Mouse (Mus musculus): ENCODE measurements at regions not wholly inside any gene's neighbourhood (a gene's known extent, or its start where the extent isn't known, plus 50 kb on each side); places are given as distances from the start of the nearest gene placed in this dataset.

DNA sequence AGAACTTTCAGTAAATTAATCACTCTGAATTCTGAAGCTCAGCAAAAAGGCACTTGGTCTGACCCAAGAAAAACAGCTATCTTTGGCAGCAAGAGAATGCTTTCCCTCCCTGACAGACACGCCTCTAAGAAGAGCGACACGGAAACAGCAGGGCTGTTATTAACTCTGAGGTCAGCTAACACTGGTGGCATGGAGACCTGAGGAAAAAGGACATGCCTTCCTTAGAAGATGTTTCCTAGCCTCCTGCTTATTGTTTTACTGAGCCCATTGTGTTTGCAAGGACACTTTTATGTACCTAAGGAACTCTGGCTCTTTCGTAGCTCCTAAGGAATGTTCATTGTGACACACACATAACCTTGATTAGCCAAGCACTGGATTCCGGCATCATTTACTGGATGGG, 371.3 kb upstream of the Adamts9 start:
- H3K27me3 ChIP-seq (ENCODE audit: control insufficient read depth, insufficient read depth, low read length) = no peaks in the 10 kb centered on the region
- DNase-seq (ENCODE audit: low spot score) = peak; percentile 5
- no peak for ATAC-seq (replicated peaks; ENCODE audit: insufficient number of reproducible peaks, low FRiP score, low TSS enrichment, low read depth)
- no peak overlapping the region for H3K4me3 ChIP-seq (ENCODE audit: low read depth, low read length)
- no peaks in the 10 kb centered on the region for H3K36me3 ChIP-seq (replicated peaks; ENCODE audit: control insufficient read depth, insufficient read depth, low read depth, low read length)
- H3K4me2 ChIP-seq (ENCODE audit: low read depth, low read length) = no peak overlapping the region
- H3K4me1 ChIP-seq (ENCODE audit: control insufficient read depth, insufficient read depth, low read length) = no peaks in the 10 kb centered on the region
- H3K9ac ChIP-seq (replicated peaks; ENCODE audit: low read length) = no peak overlapping the region
- 72% methylated on average over 5 of the region's 5 CpGs for WGBS
- H3K27ac ChIP-seq (replicated peaks; ENCODE audit: low read depth, low read length) = no peak overlapping the region
- no peaks in the 10 kb centered on the region for H3K9me3 ChIP-seq (replicated peaks; ENCODE audit: control insufficient read depth, low read length)

DNA sequence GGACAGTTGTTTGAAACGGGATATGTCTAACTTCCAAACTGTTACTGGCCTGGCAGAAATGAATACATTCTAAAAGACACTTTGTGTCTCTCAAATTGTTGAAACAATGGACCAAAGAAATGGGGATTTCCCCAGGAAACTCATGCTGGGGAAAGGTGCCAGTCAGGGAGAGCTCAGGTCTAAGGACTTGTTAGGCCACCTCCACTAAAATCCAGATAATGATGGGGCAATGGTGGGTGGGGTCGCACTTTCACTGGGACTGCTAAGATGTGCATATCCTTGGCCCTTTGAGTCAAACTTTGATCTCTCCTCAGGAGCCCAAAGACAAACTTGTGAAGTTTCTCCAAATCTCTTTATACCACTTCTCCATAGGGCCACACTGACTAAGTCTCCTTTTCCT, 361.9 kb upstream of the Adamts9 start:
- ATAC-seq (replicated peaks; ENCODE audit: insufficient number of reproducible peaks, low FRiP score, low TSS enrichment, low read depth) (no peak), DNase-seq (ENCODE audit: low spot score) (no peak)
- Histone ChIP-seq H3K4me3 (ENCODE audit: low read depth, low read length) (no peak overlapping the region), H3K9me3 (replicated peaks; ENCODE audit: control insufficient read depth, low read length) (no peaks in the 10 kb centered on the region), H3K27ac (replicated peaks; ENCODE audit: low read depth, low read length) (no peak overlapping the region), H3K27me3 (ENCODE audit: control insufficient read depth, insufficient read depth, low read length) (no peaks in the 10 kb centered on the region), H3K4me2 (ENCODE audit: low read depth, low read length) (no peak overlapping the region), H3K9ac (replicated peaks; ENCODE audit: low read length) (no peak overlapping the region), H3K4me1 (ENCODE audit: control insufficient read depth, insufficient read depth, low read length) (no peaks in the 10 kb centered on the region), H3K36me3 (replicated peaks; ENCODE audit: control insufficient read depth, insufficient read depth, low read depth, low read length) (no peaks in the 10 kb centered on the region)
- WGBS = 61% methylated on average over 2 of the region's 2 CpGs

DNA sequence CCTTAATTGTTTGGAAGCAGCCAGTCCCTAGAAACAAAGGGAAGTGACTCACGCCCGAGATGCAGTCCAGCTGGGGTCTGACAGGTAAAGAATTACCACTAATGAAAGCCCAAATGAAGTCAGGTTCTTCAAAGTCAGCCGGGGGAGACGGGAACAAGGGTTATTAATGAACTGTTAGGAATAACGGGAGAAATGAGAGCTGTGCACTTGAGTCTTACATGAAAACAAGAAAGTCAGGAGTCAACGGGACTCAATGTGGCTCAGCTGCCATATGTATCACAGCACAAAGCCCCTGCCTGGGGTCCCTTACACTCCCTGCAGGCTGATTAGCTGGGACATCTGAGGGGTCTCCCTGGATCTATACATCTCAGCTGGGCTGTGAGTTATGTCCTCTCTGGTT, 354.7 kb upstream of the Adamts9 start:
- H3K27me3 ChIP-seq (ENCODE audit: control insufficient read depth, insufficient read depth, low read length) = no peaks in the 10 kb centered on the region
- H3K4me2 ChIP-seq (ENCODE audit: low read depth, low read length) = no peak overlapping the region
- no peaks in the 10 kb centered on the region for H3K9me3 ChIP-seq (replicated peaks; ENCODE audit: control insufficient read depth, low read length)
- no peaks in the 10 kb centered on the region for H3K4me1 ChIP-seq (ENCODE audit: control insufficient read depth, insufficient read depth, low read length)
- H3K4me3 ChIP-seq (ENCODE audit: low read depth, low read length) = no peak overlapping the region
- ATAC-seq (replicated peaks; ENCODE audit: insufficient number of reproducible peaks, low FRiP score, low TSS enrichment, low read depth) = no peak
- no peak for DNase-seq (ENCODE audit: low spot score)
- H3K36me3 ChIP-seq (replicated peaks; ENCODE audit: control insufficient read depth, insufficient read depth, low read depth, low read length) = no peaks in the 10 kb centered on the region
- no peak overlapping the region for H3K9ac ChIP-seq (replicated peaks; ENCODE audit: low read length)
- WGBS = 40% methylated on average over 6 of the region's 6 CpGs
- H3K27ac ChIP-seq (replicated peaks; ENCODE audit: low read depth, low read length) = no peak overlapping the region

DNA sequence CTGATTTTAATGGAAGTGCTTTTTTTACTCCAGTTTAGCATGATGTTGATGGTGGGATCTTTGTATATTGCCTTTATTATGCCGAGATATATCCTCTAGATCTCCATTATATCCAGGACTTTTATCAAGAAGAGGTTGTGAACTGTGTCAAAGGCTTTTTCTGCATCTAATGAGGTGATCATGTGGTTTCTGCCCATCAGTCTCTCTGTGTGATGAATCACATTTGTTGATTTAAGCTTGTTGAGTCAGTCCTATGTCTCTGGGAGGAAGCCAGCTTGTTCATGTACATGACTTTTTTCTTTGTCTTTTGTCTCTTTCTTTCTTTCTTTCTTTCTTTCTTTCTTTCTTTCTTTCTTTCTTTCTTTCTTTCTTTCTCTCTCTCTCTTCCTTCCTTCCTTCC, 348.4 kb upstream of the Adamts9 start:
- DNase-seq (ENCODE audit: low spot score) = no peak
- no peak overlapping the region for H3K9ac ChIP-seq (replicated peaks; ENCODE audit: low read length)
- H3K4me1 ChIP-seq (ENCODE audit: control insufficient read depth, insufficient read depth, low read length) = no peaks in the 10 kb centered on the region
- no peak overlapping the region for H3K4me3 ChIP-seq (ENCODE audit: low read depth, low read length)
- 89% methylated on average over 1 of the region's 1 CpGs for WGBS
- no peak overlapping the region for H3K27ac ChIP-seq (replicated peaks; ENCODE audit: low read depth, low read length)
- H3K9me3 ChIP-seq (replicated peaks; ENCODE audit: control insufficient read depth, low read length) = no peaks in the 10 kb centered on the region
- no peaks in the 10 kb centered on the region for H3K27me3 ChIP-seq (ENCODE audit: control insufficient read depth, insufficient read depth, low read length)
- ATAC-seq (replicated peaks; ENCODE audit: insufficient number of reproducible peaks, low FRiP score, low TSS enrichment, low read depth) = no peak
- H3K4me2 ChIP-seq (ENCODE audit: low read depth, low read length) = no peak overlapping the region
- H3K36me3 ChIP-seq (replicated peaks; ENCODE audit: control insufficient read depth, insufficient read depth, low read depth, low read length) = no peaks in the 10 kb centered on the region

DNA sequence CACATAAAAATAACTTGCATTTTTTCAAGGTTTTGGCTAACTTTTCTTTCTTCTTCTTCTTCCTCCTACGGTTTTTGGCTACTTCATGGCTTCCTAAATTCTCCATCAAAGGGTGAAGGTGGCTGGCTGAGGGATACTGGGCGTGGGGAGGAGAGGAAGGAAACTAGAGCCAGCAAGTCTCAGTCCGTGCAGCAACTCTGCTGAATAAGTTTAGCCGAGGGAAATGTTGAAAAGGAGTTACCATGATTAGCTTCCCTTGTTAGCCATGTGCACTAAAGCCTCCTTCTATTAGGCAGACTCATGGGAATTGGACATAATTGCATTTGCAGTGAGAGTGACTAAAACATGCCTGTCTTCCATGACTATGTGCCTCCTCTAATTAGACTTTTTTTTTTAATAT, 345.1 kb upstream of the Adamts9 start:
- no peak overlapping the region for H3K4me3 ChIP-seq (ENCODE audit: low read depth, low read length)
- no peak overlapping the region for H3K4me2 ChIP-seq (ENCODE audit: low read depth, low read length)
- ATAC-seq (replicated peaks; ENCODE audit: insufficient number of reproducible peaks, low FRiP score, low TSS enrichment, low read depth) (no peak), DNase-seq (ENCODE audit: low spot score) (no peak)
- H3K4me1 ChIP-seq (ENCODE audit: control insufficient read depth, insufficient read depth, low read length) = no peaks in the 10 kb centered on the region
- no peak overlapping the region for H3K9ac ChIP-seq (replicated peaks; ENCODE audit: low read length)
- H3K9me3 ChIP-seq (replicated peaks; ENCODE audit: control insufficient read depth, low read length) = no peaks in the 10 kb centered on the region
- no peaks in the 10 kb centered on the region for H3K36me3 ChIP-seq (replicated peaks; ENCODE audit: control insufficient read depth, insufficient read depth, low read depth, low read length)
- 55% methylated on average over 4 of the region's 4 CpGs for WGBS
- H3K27me3 ChIP-seq (ENCODE audit: control insufficient read depth, insufficient read depth, low read length) = no peaks in the 10 kb centered on the region
- no peak overlapping the region for H3K27ac ChIP-seq (replicated peaks; ENCODE audit: low read depth, low read length)

DNA sequence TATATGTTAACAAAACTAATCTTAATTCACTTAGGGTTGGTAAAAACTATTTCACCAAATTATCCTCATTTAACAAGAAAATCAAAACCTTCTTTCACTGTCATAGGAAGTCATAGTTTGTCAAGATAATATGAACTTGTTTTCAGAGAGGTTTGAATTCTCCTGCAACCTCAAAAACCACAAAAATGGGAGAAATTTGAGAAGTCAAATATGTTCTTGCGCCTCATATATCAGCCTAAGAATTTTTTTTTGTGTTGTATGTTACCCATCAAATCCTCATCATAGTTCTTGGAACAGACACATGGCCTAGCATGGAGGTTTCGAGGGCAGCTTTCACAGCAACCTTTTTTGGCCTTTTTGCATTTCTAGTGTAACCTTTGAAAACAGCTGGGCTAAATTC, 342.5 kb upstream of the Adamts9 start:
- H3K27ac ChIP-seq (replicated peaks; ENCODE audit: low read depth, low read length) = no peak overlapping the region
- no peak overlapping the region for H3K4me2 ChIP-seq (ENCODE audit: low read depth, low read length)
- WGBS = 70% methylated on average over 2 of the region's 2 CpGs
- H3K4me1 ChIP-seq (ENCODE audit: control insufficient read depth, insufficient read depth, low read length) = no peaks in the 10 kb centered on the region
- DNase-seq (ENCODE audit: low spot score) (no peak), ATAC-seq (replicated peaks; ENCODE audit: insufficient number of reproducible peaks, low FRiP score, low TSS enrichment, low read depth) (no peak)
- no peak overlapping the region for H3K9ac ChIP-seq (replicated peaks; ENCODE audit: low read length)
- H3K4me3 ChIP-seq (ENCODE audit: low read depth, low read length) = no peak overlapping the region
- H3K27me3 ChIP-seq (ENCODE audit: control insufficient read depth, insufficient read depth, low read length) = no peaks in the 10 kb centered on the region
- H3K36me3 ChIP-seq (replicated peaks; ENCODE audit: control insufficient read depth, insufficient read depth, low read depth, low read length) = no peaks in the 10 kb centered on the region
- no peaks in the 10 kb centered on the region for H3K9me3 ChIP-seq (replicated peaks; ENCODE audit: control insufficient read depth, low read length)

DNA sequence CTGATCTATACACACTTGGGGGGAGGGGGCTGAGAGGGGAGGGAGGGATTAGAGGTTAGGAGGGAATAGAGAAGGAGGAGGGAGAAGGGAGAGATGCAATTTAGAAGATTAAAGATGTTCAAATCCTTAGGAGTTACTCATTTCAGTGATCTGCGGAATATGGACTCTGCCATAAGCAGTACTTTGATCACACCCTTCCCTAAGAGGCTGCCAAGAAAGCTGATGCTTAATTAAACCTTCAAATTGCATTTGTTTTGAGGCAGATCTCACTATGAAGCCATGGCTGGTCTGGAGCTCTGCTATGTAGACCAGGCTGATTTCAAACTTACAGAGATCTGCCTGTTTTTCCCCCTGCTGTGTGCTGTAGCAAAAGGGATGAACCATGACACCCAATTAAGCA, 338.2 kb upstream of the Adamts9 start:
- Histone ChIP-seq H3K9me3 (replicated peaks; ENCODE audit: control insufficient read depth, low read length) (no peaks in the 10 kb centered on the region), H3K4me2 (ENCODE audit: low read depth, low read length) (no peak overlapping the region), H3K36me3 (replicated peaks; ENCODE audit: control insufficient read depth, insufficient read depth, low read depth, low read length) (no peaks in the 10 kb centered on the region), H3K27me3 (ENCODE audit: control insufficient read depth, insufficient read depth, low read length) (no peaks in the 10 kb centered on the region), H3K9ac (replicated peaks; ENCODE audit: low read length) (no peak overlapping the region), H3K27ac (replicated peaks; ENCODE audit: low read depth, low read length) (no peak overlapping the region), H3K4me3 (ENCODE audit: low read depth, low read length) (no peak overlapping the region), H3K4me1 (ENCODE audit: control insufficient read depth, insufficient read depth, low read length) (no peaks in the 10 kb centered on the region)
- WGBS = 69% methylated on average over 1 of the region's 1 CpGs
- no peak for ATAC-seq (replicated peaks; ENCODE audit: insufficient number of reproducible peaks, low FRiP score, low TSS enrichment, low read depth)
- DNase-seq (ENCODE audit: low spot score) = no peak

DNA sequence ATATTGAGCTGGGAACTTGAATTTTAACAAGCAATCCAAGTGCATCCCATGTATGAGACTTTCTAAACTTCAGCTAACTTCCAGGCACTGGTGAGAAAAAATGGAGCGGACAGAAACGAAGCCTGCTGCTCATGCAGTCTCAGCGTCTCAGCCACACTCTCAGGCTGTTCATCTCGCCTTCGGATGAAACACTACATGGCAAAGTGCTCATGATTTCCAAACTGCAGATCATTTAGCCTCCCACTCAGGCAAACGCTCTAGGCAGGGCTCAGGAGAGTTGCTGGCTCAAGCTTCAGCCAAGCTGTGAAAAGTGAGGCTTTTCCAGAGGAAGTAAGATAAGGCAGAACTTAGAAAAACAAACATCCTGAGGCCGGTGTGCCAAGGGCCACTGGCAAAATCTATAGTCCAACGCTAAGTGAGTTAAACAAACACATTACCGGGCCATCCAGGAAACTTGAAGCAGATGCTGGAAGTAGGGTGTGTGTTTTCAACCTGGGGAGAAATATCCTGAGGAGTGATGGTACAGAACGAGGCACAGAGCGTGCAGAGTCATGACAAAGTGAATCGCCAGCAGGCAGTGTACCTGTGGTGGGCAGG, 330.7 kb upstream of the Adamts9 start:
- Histone ChIP-seq H3K9me3 (replicated peaks; ENCODE audit: control insufficient read depth, low read length) (no peaks in the 10 kb centered on the region), H3K9ac (replicated peaks; ENCODE audit: low read length) (no peak overlapping the region), H3K4me3 (ENCODE audit: low read depth, low read length) (no peak overlapping the region), H3K36me3 (replicated peaks; ENCODE audit: control insufficient read depth, insufficient read depth, low read depth, low read length) (no peaks in the 10 kb centered on the region), H3K4me1 (ENCODE audit: control insufficient read depth, insufficient read depth, low read length) (no peaks in the 10 kb centered on the region), H3K4me2 (ENCODE audit: low read depth, low read length) (no peak overlapping the region), H3K27ac (replicated peaks; ENCODE audit: low read depth, low read length) (no peak overlapping the region), H3K27me3 (ENCODE audit: control insufficient read depth, insufficient read depth, low read length) (no peaks in the 10 kb centered on the region)
- ATAC-seq (replicated peaks; ENCODE audit: insufficient number of reproducible peaks, low FRiP score, low TSS enrichment, low read depth) (no peak), DNase-seq (ENCODE audit: low spot score) (peak; percentile 57)
- WGBS = 46% methylated on average over 12 of the region's 12 CpGs
